Mouse (Mus musculus): ENCODE results near the gene Atxn7l3.

DNA sequence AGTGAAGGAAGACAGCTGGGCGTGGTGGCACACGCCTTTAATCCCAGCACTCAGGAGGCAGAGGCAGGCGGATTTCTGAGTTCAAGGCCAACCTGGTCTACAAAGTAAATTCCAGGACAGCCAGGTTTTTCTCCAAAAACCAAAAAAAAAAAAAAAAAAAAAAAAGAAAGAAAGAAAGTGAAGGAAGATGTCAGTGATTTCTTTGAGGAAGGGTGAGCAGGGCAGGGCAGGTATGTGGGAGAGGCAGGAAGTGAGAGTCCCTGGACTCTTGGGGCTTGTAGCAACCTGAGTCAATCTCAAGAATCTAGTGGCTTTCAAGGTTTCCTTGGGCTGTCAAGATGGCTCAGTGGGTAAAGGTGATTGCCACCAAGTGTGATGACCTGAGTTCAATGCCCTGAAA is 48.0 kb upstream of the Atxn7l3 start:
- TF ChIP-seq CTCF (conservative IDR thresholded peaks at IDR 0.05; ENCODE audit: low read length) (no peak), POU5F1 (IDR thresholded peaks at IDR 0.05; ENCODE audit: borderline replicate concordance, low read length) (no peak), NANOG (IDR thresholded peaks at IDR 0.05; ENCODE audit: borderline replicate concordance, low read length) (no peak)

Data from E14TG2a.4 (cell line).